Mouse (Mus musculus) lung, postnatal 0 days (tissue): ENCODE results near the gene Rhbdf2.

ENCODE experiments used
- CTCF ChIP-seq: IDR thresholded peaks from 2 replicates; pipeline ENCODE4 v1.5.1; 2016; ENCODE audit warnings: antibody characterized with exemption, mild to moderate bottlenecking
- EP300 ChIP-seq: IDR thresholded peaks from 2 replicates; pipeline ENCODE4 v1.6.1; 2016; ENCODE audit warnings: antibody characterized with exemption, mild to moderate bottlenecking, control low read depth

DNA sequence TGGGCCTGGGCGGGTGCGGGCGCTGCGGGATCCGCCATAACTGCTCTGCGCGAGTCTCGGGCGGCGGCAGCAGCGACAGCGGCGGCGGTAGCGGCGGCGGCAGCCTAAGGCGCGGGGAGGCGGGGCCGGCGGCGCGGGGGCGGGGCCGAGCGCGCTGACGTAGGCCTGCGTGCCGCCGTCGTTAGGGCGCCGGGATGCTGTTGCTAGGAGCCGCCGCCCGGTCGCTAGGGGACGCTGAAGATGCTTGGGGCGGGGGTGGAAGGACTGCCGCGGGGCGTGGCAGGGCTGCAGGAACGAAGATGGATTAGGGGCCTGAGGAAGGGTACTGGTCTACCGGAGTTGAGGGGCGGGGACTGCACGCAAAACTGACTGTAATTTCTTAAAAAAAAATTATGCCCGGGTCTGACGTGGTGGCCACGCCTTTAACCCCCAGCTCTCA, 45.4 kb downstream of the Rhbdf2 start, which contains the start of gene Ube2o:
- TF ChIP-seq EP300 (no peak), CTCF (peak; percentile 64)
